Mouse (Mus musculus): ENCODE measurements at regions not wholly inside any gene's neighbourhood (a gene's known extent, or its start where the extent isn't known, plus 50 kb on each side); places are given as distances from the start of the nearest gene placed in this dataset.

- no peaks in the 10 kb centered on the region for H3K27me3 ChIP-seq (ENCODE audit: control insufficient read depth, insufficient read depth, low read length)
- DNase-seq (ENCODE audit: low spot score) (no peak), ATAC-seq (ENCODE audit: insufficient read depth, low read depth) (no peak)
- no peaks in the 10 kb centered on the region for H3K9me3 ChIP-seq (replicated peaks; ENCODE audit: control insufficient read depth, low read length)
- no peaks in the 10 kb centered on the region for H3K4me1 ChIP-seq (ENCODE audit: control insufficient read depth, insufficient read depth)
- 65% methylated on average over 14 of the region's 14 CpGs for WGBS
- no peak overlapping the region for H3K9ac ChIP-seq (replicated peaks; ENCODE audit: low read depth, low read length)
- no peak overlapping the region for H3K4me2 ChIP-seq (ENCODE audit: low read depth, low read length)
- H3K36me3 ChIP-seq (replicated peaks; ENCODE audit: control insufficient read depth, insufficient read depth, low read length) = no peaks in the 10 kb centered on the region
- no peak for TF ChIP-seq CTCF (IDR thresholded peaks at IDR 0.05; ENCODE audit: low read depth)
- TF ChIP-seq EP300 (IDR thresholded peaks at IDR 0.05; ENCODE audit: low read depth) = no peak
- no peak overlapping the region for H3K27ac ChIP-seq (ENCODE audit: low read depth)
- H3K4me3 ChIP-seq (ENCODE audit: low read depth, low read length) = no peak overlapping the region
These were observed 56.1 kb upstream of the Smarca2 start for GRCm38 (mm10) chr19:26548562-26549270.

GRCm38 (mm10) chr19:26550299-26550698 is 54.6 kb upstream of the Smarca2 start:
- Histone ChIP-seq H3K4me3 (ENCODE audit: low read depth, low read length) (no peak overlapping the region), H3K27me3 (ENCODE audit: control insufficient read depth, insufficient read depth, low read length) (no peaks in the 10 kb centered on the region), H3K4me2 (ENCODE audit: low read depth, low read length) (no peak overlapping the region), H3K36me3 (replicated peaks; ENCODE audit: control insufficient read depth, insufficient read depth, low read length) (no peaks in the 10 kb centered on the region), H3K4me1 (ENCODE audit: control insufficient read depth, insufficient read depth) (no peaks in the 10 kb centered on the region), H3K27ac (ENCODE audit: low read depth) (no peak overlapping the region), H3K9ac (replicated peaks; ENCODE audit: low read depth, low read length) (no peak overlapping the region), H3K9me3 (replicated peaks; ENCODE audit: control insufficient read depth, low read length) (no peaks in the 10 kb centered on the region)
- no peak for TF ChIP-seq EP300 (IDR thresholded peaks at IDR 0.05; ENCODE audit: low read depth)
- no peak for TF ChIP-seq CTCF (IDR thresholded peaks at IDR 0.05; ENCODE audit: low read depth)
- WGBS = 64% methylated on average over 5 of the region's 5 CpGs
- DNase-seq (ENCODE audit: low spot score) (no peak), ATAC-seq (ENCODE audit: insufficient read depth, low read depth) (no peak)

Data from heart, postnatal 0 days (tissue).